Mouse (Mus musculus) embryonic facial prominence, embryonic 14.5 days (tissue): ENCODE measurements around the gene Ccdc142. TPM values are rescaled to one million over a fixed set of nuclear protein-coding genes. Genes with fewer than 3 reads are reported as not detected.

Experiments
- ATAC-seq: fragments of 200-750 bp; cut with Nextera tagmentation; 2 replicates; pipeline ENCODE4 v1.8.0; 2017; ENCODE audit warnings: low read depth, moderate number of reproducible peaks, moderate TSS enrichment
- DNase-seq: peaks from one replicate; pipeline ENCODE4 v3.0.0-alpha.2; 2015; ENCODE audit warnings: low spot score
- H3K27ac ChIP-seq: fragments of 300-500 bp; sonication (generic); replicated peaks from 2 replicates; pipeline ENCODE4 v1.5.1; 2014; ENCODE audit warnings: low read depth, mild to moderate bottlenecking, low read length, moderate library complexity
- H3K27me3 ChIP-seq: fragments of 300-500 bp; sonication (generic); replicated peaks from 2 replicates; pipeline ENCODE4 v1.6.1; 2014; ENCODE audit warnings: low read length; ENCODE audit not compliant: control insufficient read depth, insufficient read depth
- H3K36me3 ChIP-seq: fragments of 300-500 bp; sonication (generic); 2 replicates; pipeline ENCODE4 v1.6.1; 2014; ENCODE audit warnings: low read length, mixed read lengths; ENCODE audit not compliant: control insufficient read depth, insufficient read depth
- H3K4me1 ChIP-seq: fragments of 300-500 bp; sonication (generic); 2 replicates; pipeline ENCODE4 v1.6.1; 2014; ENCODE audit warnings: antibody characterized with exemption, low read length; ENCODE audit not compliant: control insufficient read depth, insufficient read depth
- H3K4me2 ChIP-seq: fragments of 300-500 bp; sonication (generic); 2 replicates; pipeline ENCODE4 v1.6.1; 2014; ENCODE audit warnings: low read depth, mild to moderate bottlenecking, low read length, moderate library complexity, mixed read lengths
- H3K4me3 ChIP-seq: fragments of 300-500 bp; sonication (generic); 2 replicates; pipeline ENCODE4 v1.5.1; 2014; ENCODE audit warnings: low read depth, mild to moderate bottlenecking, low read length
- H3K9ac ChIP-seq: fragments of 300-500 bp; sonication (generic); 2 replicates; pipeline ENCODE4 v1.6.1; 2014; ENCODE audit warnings: low read depth, mild to moderate bottlenecking, low read length, moderate library complexity, mixed read lengths
- H3K9me3 ChIP-seq: fragments of 300-500 bp; sonication (generic); 2 replicates; pipeline ENCODE4 v1.6.1; 2016; ENCODE audit warnings: low read length; ENCODE audit not compliant: control insufficient read depth
- WGBS: fragments of 180-500 bp; shearing (Covaris S2); extraction: QIAGEN DNeasy Blood & Tissue Kit; methylation state at CpG from one replicate; pipeline ENCODE4 v1.1.7; 2014; 5-methylcytosine and 5-hydroxymethylcytosine counted together
- polyA plus RNA-seq: library from polyadenylated mRNA; unstranded; fragments of >200 nt; fragmentation: Nextera tagmentation; extraction: Ambion mirVana; gene quantifications from 2 replicates; pipeline ENCODE4 v1.2.1, GENCODE M21; 2014

Ccdc142 gene
- polyA plus RNA-seq, 1 experiment from 2014 or later: 3.4 TPM

GRCm38 (mm10) chr6:83118825-83119733 lies 17.7 kb downstream of the Ccdc142 start:
- H3K4me1 ChIP-seq: peaks cover 32% of the 10 kb centered on the region
- H3K4me2 ChIP-seq: peak overlapping the region; percentile 64; the same call in 1 of the 2 replicates
- H3K9ac ChIP-seq: 0 out of 2 replicates have a peak overlapping the region, but pooled peaks have one; percentile 87
- H3K36me3 ChIP-seq: peaks cover 32% of the 10 kb centered on the region
- DNase-seq: no peak
- 83% methylated on average over 14 of the region's 14 CpGs for WGBS
- H3K27me3 ChIP-seq: no peaks in the 10 kb centered on the region
- peak overlapping the region; percentile 39; the same call in 1 of the 2 replicates for H3K27ac ChIP-seq
- H3K9me3 ChIP-seq: no peaks in the 10 kb centered on the region
- peak overlapping the region; percentile 70; the same call in 1 of the 2 replicates for H3K4me3 ChIP-seq
- ATAC-seq: no peak

DNA sequence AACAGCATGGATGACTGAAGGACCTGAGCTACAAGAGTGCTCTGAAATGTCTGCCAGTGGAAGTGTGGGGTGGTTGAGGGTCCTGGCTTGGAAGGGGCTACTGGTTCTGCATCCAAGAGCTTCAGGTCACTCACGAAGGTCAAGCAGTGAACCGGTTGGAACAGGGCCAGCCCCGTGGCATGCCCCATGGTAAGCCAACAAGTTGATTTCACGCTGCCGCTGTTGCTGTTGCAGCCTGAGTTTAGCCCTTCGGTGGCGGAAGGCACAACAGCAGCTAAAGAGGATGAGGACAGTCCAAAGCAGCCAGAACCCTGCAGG lies 18.3 kb downstream of the Ccdc142 start:
- DNase-seq (no peak), ATAC-seq (no peak)
- Histone ChIP-seq H3K27ac (peak overlapping the region; percentile 39; the same call in 1 of the 2 replicates), H3K4me1 (peaks cover 33% of the 10 kb centered on the region), H3K36me3 (peaks cover 32% of the 10 kb centered on the region), H3K4me2 (peak overlapping the region; percentile 64; the same call in 1 of the 2 replicates), H3K9ac (peak overlapping the region; percentile 87; the same call in 1 of the 2 replicates), H3K4me3 (peak overlapping the region; percentile 70; the same call in 1 of the 2 replicates), H3K9me3 (no peaks in the 10 kb centered on the region), H3K27me3 (no peaks in the 10 kb centered on the region)
- 75% methylated on average over 7 of the region's 7 CpGs for WGBS

- no peaks in the 10 kb centered on the region for H3K27me3 ChIP-seq
- H3K9me3 ChIP-seq: no peaks in the 10 kb centered on the region
- H3K27ac ChIP-seq: peak within 1 kb of the TSS; percentile 98
- H3K4me2 ChIP-seq: peak within 1 kb of the TSS; percentile 91
- peaks cover 30% of the 10 kb centered on the region for H3K4me1 ChIP-seq
- H3K4me3 ChIP-seq: peak within 1 kb of the TSS; percentile 70
- H3K9ac ChIP-seq: peak within 1 kb of the TSS; percentile 87
- peaks cover 32% of the 10 kb centered on the region for H3K36me3 ChIP-seq
- under 1% methylated on average over 37 of the region's 38 CpGs for WGBS
- ATAC-seq: peak; percentile 96
- DNase-seq: peak; percentile 100
Observed at GRCm38 (mm10) chr6:83120930-83121862, 19.8 kb downstream of the Ccdc142 start, which contains the start of gene Wbp1. Gene Wbp1, minus strand, starts transcription at chr6:83121559.

DNA sequence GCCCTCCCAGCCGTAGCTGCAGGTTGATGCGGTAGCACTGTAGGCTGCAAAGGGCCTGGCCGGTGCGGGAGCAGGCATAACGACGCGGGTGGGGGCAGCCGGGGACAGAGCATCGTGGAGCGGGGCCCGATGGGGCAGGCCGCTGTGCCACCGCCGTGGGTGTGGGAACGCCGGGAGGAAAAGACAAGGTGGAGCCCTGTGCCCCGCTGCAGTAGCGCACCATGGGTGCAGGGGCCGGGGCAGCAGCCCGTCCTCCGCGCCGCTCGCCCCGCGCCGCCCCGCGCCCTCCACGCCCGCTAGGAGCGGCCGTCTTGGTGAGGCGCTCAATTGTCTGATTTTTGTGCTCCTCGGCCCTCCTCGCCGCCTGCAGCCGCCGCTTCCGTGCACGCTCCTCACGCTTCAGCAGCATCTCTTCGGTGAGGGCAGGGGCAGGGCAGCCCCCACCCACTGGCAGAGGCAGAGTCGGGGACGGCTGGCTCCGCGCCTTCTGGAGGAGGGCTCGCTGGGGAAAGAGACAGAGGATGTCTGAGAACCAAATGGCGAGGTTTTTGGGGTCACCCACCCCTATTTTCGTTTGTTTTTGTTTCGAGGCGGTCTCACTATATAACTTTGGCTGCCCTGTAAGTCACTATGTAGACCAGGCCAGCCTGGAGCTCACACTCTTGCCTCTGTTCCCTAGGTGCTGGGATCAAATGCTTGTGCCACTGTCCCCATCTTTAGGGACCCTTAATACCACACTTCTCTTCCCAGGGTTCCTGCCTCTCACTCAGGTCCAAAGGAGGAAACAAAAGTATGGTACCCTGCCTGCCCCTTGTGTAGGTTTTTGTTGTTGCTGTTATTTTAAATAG lies 20.7 kb downstream of the Ccdc142 start:
- Histone ChIP-seq H3K9me3 (no peaks in the 10 kb centered on the region), H3K27ac (peak overlapping the region; percentile 98), H3K27me3 (no peaks in the 10 kb centered on the region), H3K4me3 (peak overlapping the region; percentile 70), H3K9ac (peak overlapping the region; percentile 84), H3K36me3 (peaks cover 29% of the 10 kb centered on the region), H3K4me2 (peak overlapping the region; percentile 91), H3K4me1 (peaks cover 30% of the 10 kb centered on the region)
- under 1% methylated on average over 22 of the region's 52 CpGs for WGBS
- no peak for DNase-seq
- ATAC-seq: no peak

- no peaks in the 10 kb centered on the region for H3K27me3 ChIP-seq
- ATAC-seq: no peak
- H3K4me2 ChIP-seq: peak overlapping the region; percentile 91
- peak overlapping the region; percentile 84 for H3K9ac ChIP-seq
- H3K9me3 ChIP-seq: no peaks in the 10 kb centered on the region
- H3K36me3 ChIP-seq: peaks cover 20% of the 10 kb centered on the region
- WGBS: 67% methylated on average over 5 of the region's 5 CpGs
- H3K4me3 ChIP-seq: peak overlapping the region; percentile 70
- DNase-seq: no peak
- no peak overlapping the region for H3K27ac ChIP-seq
- H3K4me1 ChIP-seq: peaks cover 30% of the 10 kb centered on the region
Observed at GRCm38 (mm10) chr6:83122961-83123360, 21.6 kb downstream of the Ccdc142 start.

DNA sequence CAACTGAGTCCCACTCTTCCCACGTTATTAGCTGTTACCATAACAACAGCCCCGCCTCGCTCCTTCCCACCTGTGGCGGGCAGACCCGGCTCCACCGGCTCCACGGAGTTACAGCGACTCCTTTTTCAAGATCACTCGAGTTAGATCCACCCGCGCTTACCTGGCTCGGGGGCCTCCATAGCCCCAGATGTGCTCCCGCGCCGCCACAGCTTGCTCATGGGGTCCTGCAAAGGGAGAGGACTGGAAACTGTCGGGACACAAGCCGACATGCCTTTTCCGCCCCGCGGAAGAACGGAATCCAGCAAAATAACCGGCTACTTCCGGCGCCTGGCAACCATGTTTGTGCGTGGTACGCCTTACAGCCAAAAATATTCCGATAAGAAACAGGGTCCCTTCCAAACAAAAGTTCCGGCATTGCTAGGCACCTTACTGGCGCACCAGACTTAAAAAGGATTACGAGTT lies 23.5 kb downstream of the Ccdc142 start:
- peak overlapping the region; percentile 69 for H3K4me3 ChIP-seq
- WGBS: 0% methylated on average over 30 of the region's 30 CpGs
- H3K36me3 ChIP-seq: 0 out of 2 replicates have a peak, but pooled peaks cover 5% of the 10 kb centered on the region

GRCm38 (mm10) chr6:83125331-83125730 lies 23.9 kb downstream of the Ccdc142 start, which contains the start of gene Ino80b:
Gene Ino80b, minus strand, starts transcription at chr6:83125431.
- peak within 1 kb of the TSS; percentile 42 for H3K27ac ChIP-seq
- peak within 1 kb of the TSS; percentile 69 for H3K4me3 ChIP-seq
- DNase-seq (no peak), ATAC-seq (no peak)
- H3K4me2 ChIP-seq: peak within 1 kb of the TSS; percentile 79
- WGBS: 33% methylated on average over 5 of the region's 5 CpGs
- no peaks in the 10 kb centered on the region for H3K27me3 ChIP-seq
- peaks cover 22% of the 10 kb centered on the region for H3K4me1 ChIP-seq
- H3K9me3 ChIP-seq: no peaks in the 10 kb centered on the region
- peak within 1 kb of the TSS; percentile 71 for H3K9ac ChIP-seq
- H3K36me3 ChIP-seq: 0 out of 2 replicates have a peak, but pooled peaks cover 5% of the 10 kb centered on the region

More for the DNA sequence above, 23.5 kb downstream of the Ccdc142 start:
- Histone ChIP-seq H3K9me3 (no peaks in the 10 kb centered on the region), H3K27ac (peak overlapping the region; percentile 42), H3K9ac (peak overlapping the region; percentile 71), H3K27me3 (no peaks in the 10 kb centered on the region), H3K4me1 (peaks cover 26% of the 10 kb centered on the region), H3K4me2 (peak overlapping the region; percentile 79)
- peak; percentile 97 for DNase-seq
- peak; percentile 19; the same call in 1 of the 2 replicates for ATAC-seq
